Mouse (Mus musculus) heart, postnatal 0 days (tissue): ENCODE data around the gene Tnfaip3. TPM values are rescaled to one million over a fixed set of nuclear protein-coding genes. Genes with fewer than 3 reads are reported as not detected.

Experiments used
- ATAC-seq: fragments of 200-750 bp; cut with Nextera tagmentation; 2 replicates; pipeline ENCODE4 v1.8.0; 2017; ENCODE audit warnings: low read depth, moderate number of reproducible peaks, moderate library complexity; ENCODE audit not compliant: insufficient read depth
- DNase-seq: peaks from one replicate; pipeline ENCODE4 v3.0.0-alpha.2; 2016; ENCODE audit warnings: low spot score
- H3K27ac ChIP-seq: fragments of 300-500 bp; sonication (generic); 2 replicates; pipeline ENCODE4 v1.5.1; 2014; ENCODE audit warnings: low read depth, mild to moderate bottlenecking
- H3K27me3 ChIP-seq: fragments of 300-500 bp; sonication (generic); 2 replicates; pipeline ENCODE4 v1.6.1; 2014; ENCODE audit warnings: low read length, mixed read lengths; ENCODE audit not compliant: control insufficient read depth, insufficient read depth
- H3K36me3 ChIP-seq: fragments of 300-500 bp; sonication (generic); replicated peaks from 2 replicates; pipeline ENCODE4 v1.6.1; 2014; ENCODE audit warnings: low read length, mixed read lengths; ENCODE audit not compliant: control insufficient read depth, insufficient read depth
- H3K4me1 ChIP-seq: fragments of 300-500 bp; sonication (generic); 2 replicates; pipeline ENCODE4 v1.6.1; 2014; ENCODE audit warnings: antibody characterized with exemption; ENCODE audit not compliant: control insufficient read depth, insufficient read depth
- H3K4me2 ChIP-seq: fragments of 300-500 bp; sonication (generic); 2 replicates; pipeline ENCODE4 v1.6.1; 2014; ENCODE audit warnings: low read depth, mild to moderate bottlenecking, low read length, moderate library complexity
- H3K4me3 ChIP-seq: fragments of 300-500 bp; sonication (generic); 2 replicates; pipeline ENCODE4 v1.5.1; 2014; ENCODE audit warnings: low read depth, low read length
- H3K9ac ChIP-seq: fragments of 300-500 bp; sonication (generic); replicated peaks from 2 replicates; pipeline ENCODE4 v1.6.1; 2014; ENCODE audit warnings: low read depth, low read length, mixed read lengths
- H3K9me3 ChIP-seq: fragments of 300-500 bp; sonication (generic); replicated peaks from 2 replicates; pipeline ENCODE4 v1.6.1; 2016; ENCODE audit warnings: low read length; ENCODE audit not compliant: control insufficient read depth
- CTCF ChIP-seq: IDR thresholded peaks from 2 replicates; pipeline ENCODE4 v1.5.1; 2016; ENCODE audit warnings: antibody characterized with exemption, control low read depth, low read depth
- EP300 ChIP-seq: IDR thresholded peaks from 2 replicates; pipeline ENCODE4 v1.6.1; 2016; ENCODE audit warnings: antibody characterized with exemption, low read depth
- WGBS: fragments of 180-500 bp; shearing (Covaris S2); extraction: QIAGEN DNeasy Blood & Tissue Kit; methylation state at CpG from one replicate; pipeline ENCODE4 v1.1.7; 2014; 5-methylcytosine and 5-hydroxymethylcytosine counted together
- polyA plus RNA-seq: library from polyadenylated mRNA; unstranded; fragments of >200 nt; fragmentation: Nextera tagmentation; extraction: Ambion mirVana; gene quantifications from 2 replicates; pipeline ENCODE4 v1.2.1, GENCODE M21; 2015
- total RNA-seq: library from RNA; depleted of rRNA; stranded (reverse); fragments of >200 nt; gene quantifications from 2 replicates; pipeline ENCODE4 v1.2.3, GENCODE M21; 2014; ENCODE audit warnings: low replicate concordance; rRNA removed

The Tnfaip3 gene
- total RNA-seq (4.2 and 4.6 TPM in 2 replicates), polyA plus RNA-seq (1.1 and 1.3 TPM in 2 replicates)

DNA sequence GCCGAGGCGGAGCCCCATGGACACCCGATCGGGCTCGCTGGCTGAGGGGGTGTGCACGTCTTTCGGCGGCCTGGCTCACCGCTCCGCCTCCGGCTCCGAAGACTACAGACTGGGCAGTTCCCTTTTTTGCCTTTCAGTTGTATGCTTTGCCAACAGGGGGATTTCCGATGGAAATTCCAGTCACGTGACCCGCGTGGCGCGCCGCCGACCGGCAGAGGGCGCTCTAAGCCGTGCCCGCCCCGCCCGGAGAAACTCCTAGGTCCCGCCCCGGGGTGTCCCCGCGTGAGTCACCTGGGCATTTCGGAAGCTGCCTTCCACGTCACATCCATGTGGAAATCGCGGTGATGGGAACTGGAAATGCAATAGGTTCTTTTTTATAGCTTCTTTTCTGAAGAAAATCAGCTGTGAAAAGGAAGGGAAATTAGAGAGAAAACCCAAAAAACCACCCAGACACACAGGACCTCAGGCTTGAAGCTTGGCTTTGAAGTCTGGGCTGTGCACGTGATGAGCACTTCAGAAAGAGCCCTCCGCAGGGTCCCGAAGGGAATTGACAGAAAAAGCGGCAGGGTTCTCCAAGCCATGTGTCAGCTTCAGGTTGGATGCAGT, at the start of gene Tnfaip3:
Tnfaip3 (minus strand) TSS at position 401 of the 606 bp plus-strand sequence.
- no peaks in the 10 kb centered on the region for H3K9me3 ChIP-seq
- peak within 1 kb of the TSS; percentile 88 for H3K4me2 ChIP-seq
- peak within 1 kb of the TSS; percentile 93 for H3K4me3 ChIP-seq
- peak within 1 kb of the TSS; percentile 81 for H3K9ac ChIP-seq
- ATAC-seq (peak; percentile 93), DNase-seq (peak; percentile 90)
- no peaks in the 10 kb centered on the region for H3K27me3 ChIP-seq
- peaks cover 19% of the 10 kb centered on the region for H3K4me1 ChIP-seq
- no peaks in the 10 kb centered on the region for H3K36me3 ChIP-seq
- WGBS = under 1% methylated on average over 38 of the region's 38 CpGs
- TF ChIP-seq CTCF (peak; percentile 95), EP300 (peak; percentile 89)
- H3K27ac ChIP-seq = peak within 1 kb of the TSS; percentile 84

GRCm38 (mm10) chr10:19064651-19065601, 49.5 kb upstream of the Tnfaip3 start:
- Histone ChIP-seq H3K9me3 (no peaks in the 10 kb centered on the region), H3K9ac (no peak overlapping the region), H3K4me1 (peaks cover 28% of the 10 kb centered on the region), H3K4me3 (no peak overlapping the region), H3K36me3 (no peaks in the 10 kb centered on the region), H3K4me2 (no peak overlapping the region), H3K27me3 (no peaks in the 10 kb centered on the region), H3K27ac (no peak overlapping the region)
- DNase-seq = no peak
- 68% methylated on average over 6 of the region's 6 CpGs for whole genome bisulfite sequencing
- TF ChIP-seq CTCF (no peak), EP300 (no peak)
- ATAC-seq = no peak

DNA sequence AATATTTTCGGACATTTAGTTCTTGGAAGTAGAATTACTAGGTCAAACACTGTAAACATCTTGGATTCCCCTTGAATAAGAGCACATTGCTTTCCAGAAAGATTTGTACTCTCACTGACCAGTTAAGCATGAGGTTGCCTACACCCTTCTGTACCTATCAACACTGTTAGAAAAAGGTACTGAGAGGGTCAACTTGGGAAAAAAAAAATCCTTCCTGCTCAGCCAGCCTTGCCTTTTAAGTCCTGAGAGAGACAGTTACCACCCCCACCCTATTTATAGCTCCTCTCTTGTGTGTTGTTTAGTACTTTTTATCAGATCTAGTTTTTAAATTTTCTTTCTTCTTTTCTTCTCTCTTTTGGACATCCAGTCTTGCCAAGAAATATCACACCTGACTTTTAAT, 48.2 kb upstream of the Tnfaip3 start:
- Histone ChIP-seq H3K4me1 (peaks cover 28% of the 10 kb centered on the region), H3K4me3 (no peak overlapping the region), H3K36me3 (no peaks in the 10 kb centered on the region), H3K4me2 (no peak overlapping the region), H3K9me3 (no peaks in the 10 kb centered on the region), H3K27me3 (no peaks in the 10 kb centered on the region), H3K27ac (no peak overlapping the region; the same call in 1 of the 2 replicates), H3K9ac (no peak overlapping the region)
- TF ChIP-seq EP300 = no peak
- TF ChIP-seq CTCF = no peak
- WGBS = 73% methylated on average over 1 of the region's 1 CpGs
- peak; percentile 43 for DNase-seq
- ATAC-seq = no peak; the same call in 1 of the 2 replicates

DNA sequence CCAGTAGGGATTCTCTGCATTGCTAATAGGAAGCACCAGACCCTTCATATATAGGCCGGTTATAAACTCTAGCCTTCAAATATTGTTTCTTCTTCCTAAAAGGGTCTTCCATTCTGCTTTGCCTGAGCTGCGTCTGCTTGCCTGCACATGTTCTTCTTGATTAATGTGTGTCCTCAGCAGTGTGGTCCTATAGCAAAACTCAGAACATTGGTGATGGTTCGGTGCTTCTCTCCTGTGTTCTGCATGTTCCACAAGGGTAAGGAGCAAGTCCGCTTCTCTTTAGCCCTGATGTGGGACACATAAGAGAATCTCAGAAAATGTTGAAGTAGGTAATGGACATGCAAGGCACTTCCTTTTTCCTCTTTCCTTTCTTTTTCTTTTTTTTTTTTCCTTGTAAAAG, 47.8 kb upstream of the Tnfaip3 start:
- H3K4me3 ChIP-seq = no peak overlapping the region
- H3K4me2 ChIP-seq = peak overlapping the region; percentile 19; the same call in 1 of the 2 replicates
- no peaks in the 10 kb centered on the region for H3K9me3 ChIP-seq
- H3K4me1 ChIP-seq = peaks cover 28% of the 10 kb centered on the region
- DNase-seq (no peak), ATAC-seq (no peak)
- no peak for TF ChIP-seq EP300
- no peak for TF ChIP-seq CTCF
- H3K27ac ChIP-seq = peak overlapping the region; percentile 44; the same call in 1 of the 2 replicates
- no peaks in the 10 kb centered on the region for H3K36me3 ChIP-seq
- 82% methylated on average over 4 of the region's 4 CpGs for WGBS
- no peak overlapping the region for H3K9ac ChIP-seq
- H3K27me3 ChIP-seq = no peaks in the 10 kb centered on the region

DNA sequence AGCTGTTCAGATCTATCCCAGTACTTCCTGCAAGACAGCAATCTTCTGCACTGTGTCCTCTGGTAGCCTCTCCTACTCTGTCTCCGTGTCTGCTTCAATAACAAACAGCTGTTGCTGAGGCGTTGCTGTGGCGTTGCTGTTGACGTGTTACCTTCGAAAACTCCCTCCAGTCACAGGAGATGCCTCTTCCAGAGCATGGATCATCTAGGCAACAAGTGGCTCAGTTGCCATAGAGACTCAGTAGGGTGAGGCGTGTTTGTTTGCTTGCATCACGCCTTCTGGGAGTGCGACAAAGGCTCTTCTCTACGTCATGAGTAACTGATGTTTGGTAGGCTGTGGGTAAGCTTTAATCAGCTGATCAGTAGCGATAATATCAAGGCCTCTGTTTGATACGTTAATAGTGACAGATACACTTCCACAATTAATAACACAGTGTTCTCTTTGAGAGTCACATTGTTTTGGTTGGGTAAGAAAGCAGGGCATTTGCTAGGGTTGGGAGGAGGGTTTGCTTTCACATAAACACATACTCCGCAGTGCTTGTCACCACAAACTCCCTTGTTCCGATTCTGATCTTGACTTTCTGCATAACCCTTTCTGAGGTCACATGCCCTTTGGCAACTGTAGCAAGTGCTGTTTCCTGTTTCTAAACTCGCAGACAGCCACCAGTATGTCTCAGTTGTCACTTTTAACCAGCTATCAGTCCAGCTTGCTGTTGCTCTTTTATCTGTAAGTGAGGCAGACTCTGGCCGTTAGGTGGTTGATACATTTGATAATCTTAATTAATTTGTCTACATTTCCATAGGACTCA, 46.8 kb upstream of the Tnfaip3 start:
- H3K4me2 ChIP-seq = peak overlapping the region; percentile 13; the same call in 1 of the 2 replicates
- TF ChIP-seq EP300 (no peak), CTCF (no peak)
- H3K27me3 ChIP-seq = no peaks in the 10 kb centered on the region
- no peak overlapping the region for H3K9ac ChIP-seq
- H3K4me3 ChIP-seq = no peak overlapping the region
- DNase-seq (peak; percentile 60), ATAC-seq (peak; percentile 79; the same call in 1 of the 2 replicates)
- peaks cover 28% of the 10 kb centered on the region for H3K4me1 ChIP-seq
- H3K9me3 ChIP-seq = no peaks in the 10 kb centered on the region
- 25% methylated on average over 15 of the region's 15 CpGs for WGBS
- peak overlapping the region; percentile 44; the same call in 1 of the 2 replicates for H3K27ac ChIP-seq
- H3K36me3 ChIP-seq = no peaks in the 10 kb centered on the region
